Mouse (Mus musculus): ENCODE results near the gene Zbtb2. TPM values are rescaled to one million over a fixed set of nuclear protein-coding genes. Genes with fewer than 3 reads are reported as not detected.
"Not testable (repeated sequence)": the region's sequence is repeated elsewhere in the genome, so short reads cannot be mapped to it uniquely, and the experiment has no call there.

The Zbtb2 gene
- polyA plus RNA-seq (2014; fragmentation: Nextera tagmentation; extraction: Ambion mirVana) = 20.2 and 23.1 TPM in 2 replicates

DNA sequence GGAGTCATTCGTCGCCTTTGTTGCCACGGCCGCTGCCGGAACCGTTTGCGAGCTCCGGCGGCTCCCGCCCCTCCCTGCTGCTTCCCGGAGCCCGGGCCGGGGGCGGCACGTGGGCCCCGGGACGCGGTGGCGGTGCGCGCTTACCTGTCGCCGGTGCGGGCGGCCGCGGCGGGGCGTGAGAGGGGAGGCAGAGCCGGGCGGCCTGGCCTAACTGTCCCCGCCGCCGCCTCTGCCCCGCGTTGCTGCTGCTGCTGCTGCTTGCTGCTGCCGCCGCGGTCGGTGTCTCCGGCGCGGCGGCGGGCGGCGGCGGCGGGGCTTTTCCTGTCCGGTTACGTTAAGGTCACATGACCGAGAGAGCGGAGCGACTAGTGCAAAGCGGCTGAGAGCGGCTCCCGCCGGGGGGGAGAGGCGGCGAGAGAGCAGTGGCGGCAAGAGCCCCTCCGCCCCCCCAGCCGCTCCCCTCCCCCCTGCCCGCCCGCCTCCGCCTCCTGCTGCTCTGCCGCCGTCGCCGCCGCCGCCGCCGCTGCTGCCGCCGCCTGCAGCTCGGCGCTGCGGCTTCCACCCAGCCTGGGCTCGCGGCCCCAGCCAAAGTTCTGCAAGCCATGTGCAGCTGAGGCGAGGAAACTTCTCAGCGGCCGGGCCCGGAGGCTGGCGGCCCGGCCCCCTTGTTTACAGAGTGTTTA lies at the start of gene Zbtb2:
TSS of gene Zbtb2 (minus strand) at position 408 of the 683 bp plus-strand sequence.
- peak within 1 kb of the TSS; percentile 98 for H3K9ac ChIP-seq (ENCODE audit: low read depth, low read length)
- WGBS = 0% methylated on average over 30 of the region's 87 CpGs
- no peaks in the 10 kb centered on the region for H3K36me3 ChIP-seq (ENCODE audit: control insufficient read depth, insufficient read depth, low read length)
- H3K4me1 ChIP-seq (replicated peaks; ENCODE audit: control insufficient read depth, insufficient read depth, low read length) = peaks cover 4% of the 10 kb centered on the region; the same call in 1 of the 2 replicates
- no peaks in the 10 kb centered on the region for H3K27me3 ChIP-seq (ENCODE audit: control insufficient read depth, insufficient read depth, low read length)
- peak within 1 kb of the TSS; percentile 100 for H3K27ac ChIP-seq (ENCODE audit: low read depth, low read length)
- H3K9me3 ChIP-seq (ENCODE audit: control insufficient read depth, low read length) = no peaks in the 10 kb centered on the region
- peak within 1 kb of the TSS; percentile 98 for H3K4me3 ChIP-seq (ENCODE audit: low read depth, low read length)
- ATAC-seq (ENCODE audit: low FRiP score) (peak; percentile 14), DNase-seq (ENCODE audit: low spot score) (peak; percentile 78)
- peak within 1 kb of the TSS; percentile 89 for H3K4me2 ChIP-seq (replicated peaks; ENCODE audit: low read depth, low read length)

DNA sequence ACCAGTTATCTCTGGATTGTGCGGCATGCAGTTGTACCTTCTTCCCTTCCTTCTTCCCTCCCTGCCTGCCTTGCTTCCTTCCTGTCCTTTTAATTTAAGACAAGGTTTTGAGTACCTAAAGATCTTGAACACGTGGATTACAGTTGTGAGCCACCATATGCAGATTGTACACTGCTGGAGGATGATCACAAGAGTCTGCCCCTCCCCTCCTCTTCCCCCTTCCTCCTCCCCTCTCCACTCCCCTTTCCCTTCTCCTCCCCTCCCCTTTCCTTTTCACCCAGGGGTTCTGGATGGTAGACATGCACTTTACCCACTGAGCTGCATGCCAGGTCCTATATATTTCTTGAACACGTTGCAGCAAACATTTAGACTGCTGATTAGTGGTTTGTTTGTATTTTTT lies 47.5 kb upstream of the Zbtb2 start:
- H3K27me3 ChIP-seq (ENCODE audit: control insufficient read depth, insufficient read depth, low read length) = no peaks in the 10 kb centered on the region
- no peak for DNase-seq (ENCODE audit: low spot score)
- H3K4me1 ChIP-seq (replicated peaks; ENCODE audit: control insufficient read depth, insufficient read depth, low read length) = no peaks in the 10 kb centered on the region
- H3K27ac ChIP-seq (ENCODE audit: low read depth, low read length) = no peak overlapping the region
- no peak overlapping the region for H3K4me3 ChIP-seq (ENCODE audit: low read depth, low read length)
- 91% methylated on average over 3 of the region's 3 CpGs for WGBS
- peaks cover 2% of the 10 kb centered on the region; the same call in 1 of the 2 replicates for H3K36me3 ChIP-seq (ENCODE audit: control insufficient read depth, insufficient read depth, low read length)
- no peak overlapping the region for H3K4me2 ChIP-seq (replicated peaks; ENCODE audit: low read depth, low read length)
- no peak for ATAC-seq (ENCODE audit: low FRiP score)
- H3K9me3 ChIP-seq (ENCODE audit: control insufficient read depth, low read length) = no peaks in the 10 kb centered on the region
- no peak overlapping the region for H3K9ac ChIP-seq (ENCODE audit: low read depth, low read length)

DNA sequence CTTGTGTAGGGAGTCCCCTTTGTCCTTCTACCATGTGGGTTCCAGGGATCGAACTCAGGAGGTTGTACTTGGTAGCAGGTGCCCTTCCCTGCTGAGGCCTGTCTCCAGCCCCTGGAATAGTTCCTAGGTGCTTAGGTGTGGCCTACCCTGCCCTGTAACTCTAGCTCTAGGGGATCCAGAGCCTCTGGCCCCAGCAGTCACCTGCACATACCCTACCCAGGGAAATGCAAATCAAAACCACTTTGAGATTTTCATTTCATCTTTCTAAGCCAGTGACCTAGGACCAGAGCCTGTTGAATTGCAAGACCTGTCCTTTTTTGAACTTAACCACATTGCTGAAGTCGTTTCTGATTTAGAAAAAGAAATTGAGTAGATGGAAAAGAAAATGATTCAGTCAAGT lies 46.0 kb upstream of the Zbtb2 start:
- H3K27ac ChIP-seq (ENCODE audit: low read depth, low read length); H3K4me2 ChIP-seq (replicated peaks; ENCODE audit: low read depth, low read length); H3K9me3 ChIP-seq (ENCODE audit: control insufficient read depth, low read length); H3K4me3 ChIP-seq (ENCODE audit: low read depth, low read length); H3K4me1 ChIP-seq (replicated peaks; ENCODE audit: control insufficient read depth, insufficient read depth, low read length); ATAC-seq (ENCODE audit: low FRiP score); DNase-seq (ENCODE audit: low spot score); H3K9ac ChIP-seq (ENCODE audit: low read depth, low read length); H3K27me3 ChIP-seq (ENCODE audit: control insufficient read depth, insufficient read depth, low read length); H3K36me3 ChIP-seq (ENCODE audit: control insufficient read depth, insufficient read depth, low read length): not testable (repeated sequence)
- 93% methylated on average over 2 of the region's 2 CpGs for WGBS

DNA sequence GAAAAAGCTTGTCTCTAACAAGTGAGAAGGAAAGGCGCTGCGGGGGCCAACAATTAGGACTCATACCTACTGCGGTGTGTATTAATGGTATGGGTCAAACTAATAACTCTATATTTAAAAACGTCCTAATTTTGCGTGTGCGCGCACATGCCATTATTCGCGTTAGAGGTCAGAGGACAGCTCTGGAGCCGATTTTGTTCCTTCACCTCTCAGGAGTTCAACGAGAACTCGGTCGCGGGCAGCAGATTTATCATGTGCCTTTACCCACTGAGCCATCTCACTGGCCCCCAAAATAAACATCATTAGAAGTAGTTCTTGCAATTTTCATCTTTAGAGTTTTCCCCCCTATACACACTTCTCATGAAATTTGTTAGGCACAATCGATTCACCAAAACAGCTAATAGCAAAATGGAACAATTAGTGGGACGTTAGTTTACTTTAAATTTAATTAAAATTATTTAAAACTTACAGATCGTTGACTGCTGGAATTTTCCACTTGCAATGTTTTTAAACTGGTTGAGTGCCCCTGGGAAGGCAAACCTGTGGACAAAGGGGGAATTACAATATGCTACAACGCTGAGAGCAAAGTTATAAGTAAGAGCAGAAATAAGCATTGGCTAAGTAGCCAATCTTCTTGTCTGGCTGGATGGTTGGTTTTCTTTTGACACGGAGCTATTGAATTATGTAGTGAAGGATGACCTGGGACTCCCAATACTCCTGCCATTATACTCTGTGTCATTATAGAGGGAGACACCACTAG lies 45.3 kb upstream of the Zbtb2 start:
- ATAC-seq (ENCODE audit: low FRiP score) = no peak; the same call in 1 of the 2 replicates
- Histone ChIP-seq H3K27me3 (ENCODE audit: control insufficient read depth, insufficient read depth, low read length) (no peaks in the 10 kb centered on the region), H3K4me1 (replicated peaks; ENCODE audit: control insufficient read depth, insufficient read depth, low read length) (no peaks in the 10 kb centered on the region), H3K9ac (ENCODE audit: low read depth, low read length) (peak overlapping the region; percentile 77), H3K9me3 (ENCODE audit: control insufficient read depth, low read length) (no peaks in the 10 kb centered on the region), H3K36me3 (ENCODE audit: control insufficient read depth, insufficient read depth, low read length) (no peaks in the 10 kb centered on the region), H3K4me2 (replicated peaks; ENCODE audit: low read depth, low read length) (peak overlapping the region; percentile 52), H3K4me3 (ENCODE audit: low read depth, low read length) (peak overlapping the region; percentile 65), H3K27ac (ENCODE audit: low read depth, low read length) (peak overlapping the region; percentile 72)
- peak; percentile 42 for DNase-seq (ENCODE audit: low spot score)
- WGBS = 11% methylated on average over 19 of the region's 19 CpGs

DNA sequence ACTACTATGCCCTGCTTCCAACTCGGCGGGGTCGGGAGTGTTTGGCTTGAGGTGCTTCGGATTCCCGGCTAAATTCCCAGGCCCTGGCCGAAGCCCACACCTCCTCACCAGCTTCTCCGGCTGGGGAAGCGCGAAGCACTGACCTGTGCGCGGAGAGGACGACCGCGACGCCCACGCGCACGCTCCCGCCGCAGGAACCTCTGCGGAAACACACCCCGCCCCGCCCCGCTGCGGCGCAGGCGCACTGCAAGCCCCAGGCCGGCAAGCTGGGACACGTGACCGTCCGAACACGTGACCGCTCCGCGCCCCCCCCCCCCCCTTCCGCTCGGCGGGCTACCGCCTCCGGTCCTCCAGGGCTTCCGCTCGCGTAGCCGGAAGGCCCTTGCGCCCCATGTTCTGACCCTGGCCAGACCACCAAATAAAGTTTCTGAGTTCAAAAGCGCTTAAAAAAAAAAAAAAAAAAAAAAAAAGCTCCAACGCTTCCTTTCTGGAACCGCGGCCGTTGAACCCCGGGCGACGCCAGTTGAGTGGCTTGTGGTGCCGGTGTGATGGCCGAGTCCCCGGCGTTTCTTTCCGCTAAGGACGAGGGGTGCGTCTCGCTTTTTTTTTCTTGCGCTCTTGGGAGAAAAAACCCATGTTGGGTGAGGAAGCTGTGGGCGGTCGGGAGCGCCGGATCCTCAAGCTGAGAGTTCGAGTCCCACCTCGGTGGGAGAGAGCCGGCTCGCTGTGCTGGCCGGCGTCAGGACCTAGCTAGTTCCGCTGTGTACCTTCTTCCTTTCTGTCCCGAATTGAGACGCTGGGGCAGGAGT lies 44.4 kb upstream of the Zbtb2 start, which contains the start of the genes Rmnd1 and Armt1:
TSS of gene Rmnd1 (minus strand) at position 266 of the 809 bp plus-strand sequence.
TSS of gene Armt1 (plus strand) at position 345 of the 809 bp plus-strand sequence.
- no peaks in the 10 kb centered on the region for H3K9me3 ChIP-seq (ENCODE audit: control insufficient read depth, low read length)
- peak within 1 kb of the TSS; percentile 72 for H3K27ac ChIP-seq (ENCODE audit: low read depth, low read length)
- H3K4me1 ChIP-seq (replicated peaks; ENCODE audit: control insufficient read depth, insufficient read depth, low read length) = no peaks in the 10 kb centered on the region
- H3K9ac ChIP-seq (ENCODE audit: low read depth, low read length) = peak within 1 kb of the TSS; percentile 77
- under 1% methylated on average over 57 of the region's 75 CpGs for WGBS
- no peaks in the 10 kb centered on the region for H3K27me3 ChIP-seq (ENCODE audit: control insufficient read depth, insufficient read depth, low read length)
- no peaks in the 10 kb centered on the region for H3K36me3 ChIP-seq (ENCODE audit: control insufficient read depth, insufficient read depth, low read length)
- peak within 1 kb of the TSS; percentile 65 for H3K4me3 ChIP-seq (ENCODE audit: low read depth, low read length)
- peak; percentile 96 for ATAC-seq (ENCODE audit: low FRiP score)
- peak within 1 kb of the TSS; percentile 74 for H3K4me2 ChIP-seq (replicated peaks; ENCODE audit: low read depth, low read length)
- DNase-seq (ENCODE audit: low spot score) = peak; percentile 94

DNA sequence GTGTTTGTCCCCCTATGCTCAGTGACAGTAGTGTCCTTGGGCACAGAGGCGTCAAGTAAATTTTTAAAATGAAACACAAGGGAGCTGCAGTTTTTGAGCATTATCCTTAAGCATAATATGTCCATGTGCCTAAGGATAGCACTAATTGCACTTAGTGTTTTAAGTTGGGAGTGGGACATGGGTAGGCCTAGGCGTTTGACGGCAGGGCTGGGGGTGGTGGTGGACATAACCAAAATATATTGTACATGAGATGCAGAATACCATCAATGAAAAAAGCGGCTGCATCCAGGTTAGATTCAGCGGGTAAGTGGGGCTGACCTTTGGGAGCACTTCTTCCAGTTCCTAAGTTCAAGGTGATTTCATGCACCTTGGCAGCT lies 43.8 kb upstream of the Zbtb2 start:
- Histone ChIP-seq H3K27ac (ENCODE audit: low read depth, low read length) (no peak overlapping the region), H3K9ac (ENCODE audit: low read depth, low read length) (peak overlapping the region; percentile 69), H3K9me3 (ENCODE audit: control insufficient read depth, low read length) (no peaks in the 10 kb centered on the region), H3K4me2 (replicated peaks; ENCODE audit: low read depth, low read length) (peak overlapping the region; percentile 74), H3K27me3 (ENCODE audit: control insufficient read depth, insufficient read depth, low read length) (no peaks in the 10 kb centered on the region), H3K36me3 (ENCODE audit: control insufficient read depth, insufficient read depth, low read length) (no peaks in the 10 kb centered on the region), H3K4me3 (ENCODE audit: low read depth, low read length) (peak overlapping the region; percentile 65), H3K4me1 (replicated peaks; ENCODE audit: control insufficient read depth, insufficient read depth, low read length) (no peaks in the 10 kb centered on the region)
- WGBS = 18% methylated on average over 5 of the region's 5 CpGs
- DNase-seq (ENCODE audit: low spot score) (no peak), ATAC-seq (ENCODE audit: low FRiP score) (no peak; the same call in 1 of the 2 replicates)

DNA sequence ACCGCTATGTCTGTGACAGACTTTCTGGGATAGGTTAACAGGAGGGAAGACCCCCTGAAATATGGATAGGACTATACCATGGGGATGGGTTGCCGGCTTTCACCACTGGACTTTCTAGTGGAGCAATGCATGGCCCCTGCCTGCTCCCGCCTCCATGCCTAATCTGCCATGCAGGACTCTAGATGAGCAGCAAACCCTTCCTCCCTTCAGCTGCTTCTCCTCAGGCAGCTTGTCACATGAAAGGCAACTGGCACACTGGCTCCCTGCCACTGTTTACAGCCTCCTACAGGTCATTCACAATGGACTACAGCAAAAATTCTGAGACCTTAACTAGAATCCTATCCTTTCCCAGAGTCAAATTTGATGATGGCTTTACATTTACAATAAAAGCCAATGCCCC lies 42.9 kb upstream of the Zbtb2 start:
- no peak overlapping the region for H3K27ac ChIP-seq (ENCODE audit: low read depth, low read length)
- no peaks in the 10 kb centered on the region for H3K27me3 ChIP-seq (ENCODE audit: control insufficient read depth, insufficient read depth, low read length)
- H3K4me1 ChIP-seq (replicated peaks; ENCODE audit: control insufficient read depth, insufficient read depth, low read length) = no peaks in the 10 kb centered on the region
- 90% methylated on average over 3 of the region's 3 CpGs for WGBS
- no peak overlapping the region for H3K4me2 ChIP-seq (replicated peaks; ENCODE audit: low read depth, low read length)
- no peaks in the 10 kb centered on the region for H3K36me3 ChIP-seq (ENCODE audit: control insufficient read depth, insufficient read depth, low read length)
- no peak overlapping the region for H3K4me3 ChIP-seq (ENCODE audit: low read depth, low read length)
- no peak overlapping the region; the same call in 1 of the 2 replicates for H3K9ac ChIP-seq (ENCODE audit: low read depth, low read length)
- no peak for ATAC-seq (ENCODE audit: low FRiP score)
- no peak for DNase-seq (ENCODE audit: low spot score)
- H3K9me3 ChIP-seq (ENCODE audit: control insufficient read depth, low read length) = no peaks in the 10 kb centered on the region

DNA sequence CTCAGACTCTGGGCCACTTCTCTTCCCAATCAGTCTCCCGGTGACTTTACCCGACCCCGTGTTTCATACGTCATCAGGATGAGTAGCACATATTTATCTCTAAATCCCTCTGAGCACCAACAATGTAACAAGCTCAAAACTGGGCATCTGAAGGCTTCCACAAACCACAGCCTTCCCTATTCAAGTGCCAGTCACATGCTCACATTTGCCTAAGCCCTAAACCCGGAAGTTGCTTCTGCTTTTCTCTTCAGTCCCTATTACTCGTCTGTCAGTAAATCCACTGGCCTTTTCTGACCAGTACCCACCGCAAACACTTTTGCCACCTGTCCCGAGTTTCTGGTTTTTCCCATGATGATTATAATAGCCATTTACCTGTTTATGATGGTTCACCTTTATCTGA lies 42.5 kb upstream of the Zbtb2 start:
- no peaks in the 10 kb centered on the region for H3K9me3 ChIP-seq (ENCODE audit: control insufficient read depth, low read length)
- no peaks in the 10 kb centered on the region for H3K36me3 ChIP-seq (ENCODE audit: control insufficient read depth, insufficient read depth, low read length)
- DNase-seq (ENCODE audit: low spot score) (no peak), ATAC-seq (ENCODE audit: low FRiP score) (no peak)
- no peak overlapping the region for H3K4me2 ChIP-seq (replicated peaks; ENCODE audit: low read depth, low read length)
- 94% methylated on average over 8 of the region's 8 CpGs for WGBS
- H3K9ac ChIP-seq (ENCODE audit: low read depth, low read length) = no peak overlapping the region
- no peak overlapping the region for H3K27ac ChIP-seq (ENCODE audit: low read depth, low read length)
- no peaks in the 10 kb centered on the region for H3K4me1 ChIP-seq (replicated peaks; ENCODE audit: control insufficient read depth, insufficient read depth, low read length)
- no peak overlapping the region for H3K4me3 ChIP-seq (ENCODE audit: low read depth, low read length)
- H3K27me3 ChIP-seq (ENCODE audit: control insufficient read depth, insufficient read depth, low read length) = no peaks in the 10 kb centered on the region

Measured in hindbrain, embryonic 11.5 days (tissue).